Mouse (Mus musculus) cerebellum, postnatal 4 days (tissue): ENCODE results near the gene Prss32.
A peak's percentile ranks its signal among the peaks of the same experiment; 100 is the strongest.
"Not testable (repeated sequence)": the region's sequence is repeated elsewhere in the genome, so short reads cannot be mapped to it uniquely, and the experiment has no call there.

ENCODE experiments used
- DNase-seq, 2 experiments: peaks; one replicate each; pipeline ENCODE4 v3.0.0; 2022; ENCODE audit warnings: low spot score in 2 of 2, mixed read lengths in 1 of 2

Prss32 gene

DNA sequence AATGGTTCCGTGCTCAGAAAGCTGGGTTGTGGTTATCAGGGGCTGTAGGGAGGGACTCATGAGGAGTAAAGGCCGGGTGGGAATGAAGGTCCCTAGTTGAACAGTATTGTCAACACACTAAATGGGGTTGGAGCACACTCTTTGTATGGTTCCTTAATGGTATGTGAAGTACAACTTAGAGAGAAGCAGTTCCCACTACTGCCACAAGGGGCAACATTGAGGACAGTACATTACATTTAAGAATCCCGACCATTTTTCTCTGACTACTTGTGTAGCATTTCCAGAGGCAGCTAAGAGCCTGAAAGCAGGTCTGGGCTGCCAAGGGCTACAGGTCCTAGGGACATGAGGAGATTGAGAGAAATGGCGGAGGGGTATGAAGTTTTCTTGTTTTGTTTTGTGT, 2.5 kb upstream of the Prss32 start:
- peak in 1 of 2 experiments; percentile 67 for DNase-seq

DNA sequence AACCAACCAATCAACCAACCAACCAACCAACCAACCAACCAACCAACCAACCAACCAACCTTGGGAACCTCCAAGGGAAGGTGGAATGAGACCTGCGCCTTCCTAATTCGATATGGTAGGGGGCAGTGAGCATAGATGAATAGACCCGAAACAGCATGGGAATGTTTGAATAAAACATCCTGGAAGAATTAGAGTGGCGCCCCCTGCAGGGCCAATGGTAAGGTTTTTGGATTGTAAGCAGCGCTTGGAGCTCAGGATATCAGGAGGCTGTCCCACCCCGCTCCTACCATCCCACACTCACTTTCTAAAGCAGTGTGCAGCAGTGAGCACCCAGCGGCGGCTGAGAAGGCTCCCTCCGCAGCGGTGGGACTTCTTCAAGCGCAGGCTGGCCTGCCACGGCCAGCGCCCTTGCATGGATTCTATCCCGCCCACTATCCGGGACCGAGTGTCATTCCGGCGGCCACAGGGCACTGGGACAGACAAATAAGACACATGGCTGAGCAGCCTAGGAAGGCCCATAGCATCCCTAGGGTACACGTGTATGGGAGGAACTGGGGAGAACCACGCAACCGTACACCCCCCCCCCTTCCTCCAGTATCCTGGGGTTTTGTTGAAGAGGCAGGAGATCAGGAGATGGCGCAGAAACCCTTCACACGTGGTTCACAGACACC, 379 bp upstream of the Prss32 start:
- no peak for DNase-seq

DNA sequence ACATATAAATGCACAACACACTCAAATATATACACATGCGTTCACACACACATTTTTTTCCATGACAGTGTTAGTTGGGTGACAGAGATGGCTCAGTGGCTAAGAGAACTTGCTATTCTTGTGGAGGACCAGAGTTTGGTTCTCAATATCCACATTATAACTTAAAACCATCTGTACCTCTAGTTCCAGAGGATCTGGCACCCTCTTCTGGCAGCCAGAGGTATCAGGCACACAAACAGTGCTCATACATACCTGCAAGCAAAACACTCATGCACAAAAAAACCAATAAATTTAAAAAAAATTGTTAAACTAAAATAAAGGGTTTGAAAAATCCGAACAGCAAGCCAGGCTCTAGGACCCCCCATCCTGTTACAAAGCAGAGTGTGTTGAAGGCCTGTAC, 6.4 kb downstream of the Prss32 start:
- no peak for DNase-seq

DNA sequence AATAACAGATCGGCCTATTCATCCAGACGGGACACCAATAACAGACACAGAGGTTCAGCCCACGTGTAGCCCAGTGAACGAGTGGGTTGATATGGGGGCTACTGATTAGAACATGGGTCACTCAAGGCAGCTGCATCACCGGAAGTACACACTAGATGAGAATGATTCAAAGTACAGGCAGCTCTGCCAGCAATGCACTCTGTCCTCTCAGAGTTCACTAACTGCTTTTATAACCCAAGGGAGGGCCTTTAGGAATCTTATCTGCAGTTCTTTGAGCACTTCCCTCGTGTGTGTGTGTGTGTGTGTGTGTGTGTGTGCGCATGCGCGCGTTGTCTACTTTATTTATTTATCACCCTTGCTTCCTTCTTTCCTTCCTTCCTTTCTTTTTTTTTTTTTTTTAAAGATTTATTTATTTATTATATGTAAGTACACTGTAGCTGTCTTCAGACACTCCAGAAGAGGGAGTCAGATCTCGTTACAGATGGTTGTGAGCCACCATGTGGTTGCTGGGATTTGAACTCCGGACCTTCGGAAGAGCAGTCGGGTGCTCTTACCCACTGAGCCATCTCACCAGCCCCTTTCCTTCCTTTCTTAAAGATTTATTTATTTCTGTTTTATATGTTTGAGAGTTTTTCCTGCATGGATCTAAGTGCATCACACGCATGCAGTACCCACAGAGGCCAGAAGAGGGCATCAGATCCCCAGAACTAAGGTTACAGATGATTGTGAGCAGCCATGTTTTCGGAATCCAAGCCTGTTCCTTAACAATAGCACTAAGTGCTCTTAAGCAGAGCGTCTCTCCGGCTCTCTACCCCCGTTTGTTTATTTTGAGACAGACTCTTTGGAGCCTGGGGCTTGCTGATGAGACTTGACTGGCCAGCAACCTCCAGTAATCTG, 7.4 kb downstream of the Prss32 start:
- peak; percentile 51 to 84 for DNase-seq

DNA sequence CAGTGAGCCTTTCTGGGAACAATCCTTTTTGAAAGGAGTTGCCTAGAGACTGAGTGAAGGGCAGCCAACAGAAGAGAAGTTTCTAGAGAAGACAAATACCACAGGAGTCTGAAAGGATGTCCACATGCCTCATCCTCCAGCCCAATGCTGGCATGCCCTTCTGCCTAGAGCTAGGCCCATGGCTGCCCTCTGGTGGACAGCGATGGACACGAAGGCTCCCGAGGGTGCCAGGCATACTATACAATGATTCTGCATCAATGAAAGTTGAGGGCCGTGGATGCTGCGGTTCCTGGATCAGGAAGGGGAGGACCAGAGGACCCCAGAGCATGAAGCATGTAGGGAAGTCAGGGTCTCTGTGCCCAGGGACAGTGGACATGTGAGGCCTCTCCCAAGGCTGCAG, 9.6 kb downstream of the Prss32 start:
- peak in 1 of 2 experiments; percentile 63 for DNase-seq

DNA sequence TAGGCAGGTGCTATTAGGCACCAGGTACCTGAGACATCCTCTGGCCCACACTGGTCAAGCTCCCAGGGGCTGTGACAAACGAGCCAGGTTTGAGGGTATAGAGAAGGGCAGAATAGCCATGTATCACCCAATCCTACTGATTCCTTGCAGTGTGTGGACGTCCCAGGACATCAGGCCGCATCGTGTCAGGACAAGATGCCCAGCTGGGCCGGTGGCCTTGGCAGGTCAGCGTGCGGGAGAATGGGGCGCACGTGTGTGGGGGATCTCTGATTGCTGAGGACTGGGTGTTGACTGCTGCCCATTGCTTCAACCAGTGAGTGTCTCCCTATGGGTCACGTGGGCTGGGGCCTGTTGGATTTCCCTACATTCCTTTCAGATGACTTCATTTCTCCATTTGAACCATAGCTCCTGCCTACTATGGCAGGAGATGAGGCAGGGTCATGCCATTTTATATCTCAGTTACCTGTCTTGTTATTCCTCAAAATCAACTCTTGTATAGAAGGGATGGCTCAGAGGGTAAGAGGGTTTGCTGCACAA, 10.6 kb downstream of the Prss32 start:
- no peak for DNase-seq

DNA sequence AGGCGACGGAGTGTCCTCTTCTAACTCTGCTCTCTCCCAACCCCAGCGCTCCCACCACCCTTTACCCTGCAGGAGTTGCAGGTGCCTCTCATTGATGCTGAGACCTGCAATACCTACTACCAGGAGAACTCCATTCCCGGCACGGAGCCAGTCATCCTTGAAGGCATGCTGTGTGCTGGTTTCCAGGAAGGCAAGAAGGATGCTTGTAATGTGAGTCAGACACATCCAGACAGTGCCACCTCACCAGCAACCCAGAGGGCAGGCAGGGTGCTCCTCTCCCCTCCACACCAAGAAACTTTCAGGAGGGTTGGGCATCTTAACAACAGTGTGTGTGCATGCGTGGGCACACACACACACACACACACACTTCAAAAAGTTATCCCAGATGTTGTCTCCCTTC, 13.5 kb downstream of the Prss32 start:
- DNase-seq, result no peak

DNA sequence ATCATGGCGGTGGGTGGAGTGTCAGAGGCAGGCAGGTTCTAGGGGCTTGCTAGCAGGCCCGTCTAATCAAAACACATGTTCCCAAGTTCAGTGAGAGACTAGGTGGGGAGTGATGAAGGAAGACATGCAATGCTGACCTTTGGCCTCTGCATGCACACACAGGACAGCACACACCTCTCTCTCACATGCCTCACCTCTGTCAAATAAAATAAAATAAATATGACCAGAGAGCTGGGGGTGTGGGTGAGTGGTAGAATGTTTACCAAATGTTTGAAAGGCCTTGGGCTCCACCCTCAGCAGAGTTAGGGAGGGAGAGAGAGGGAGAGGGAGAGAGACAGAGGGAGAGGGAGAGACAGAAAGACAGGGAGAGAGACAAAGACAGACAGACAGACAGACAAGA, 14.3 kb downstream of the Prss32 start:
- no peak for DNase-seq

DNA sequence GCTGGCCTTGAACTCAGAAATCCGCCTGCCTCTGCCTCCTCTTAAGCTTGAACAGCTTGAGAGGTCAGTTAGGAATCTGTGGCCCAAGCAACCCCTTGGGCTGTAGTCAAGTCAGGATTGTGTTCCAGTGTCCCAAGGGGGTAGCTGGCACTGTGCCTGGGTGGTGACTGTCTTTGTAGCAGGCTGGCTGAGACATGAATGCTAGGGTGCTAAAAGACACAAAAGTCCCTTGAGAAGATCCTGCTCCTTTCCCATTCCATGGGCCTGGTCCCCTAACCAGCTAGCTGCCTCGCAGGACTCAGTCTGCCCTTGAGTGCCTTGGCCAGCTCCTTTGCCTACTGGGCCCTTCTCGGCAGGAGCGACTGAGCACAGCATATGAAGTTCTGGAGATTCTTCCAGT, 19.3 kb downstream of the Prss32 start:
- no peak for DNase-seq

DNA sequence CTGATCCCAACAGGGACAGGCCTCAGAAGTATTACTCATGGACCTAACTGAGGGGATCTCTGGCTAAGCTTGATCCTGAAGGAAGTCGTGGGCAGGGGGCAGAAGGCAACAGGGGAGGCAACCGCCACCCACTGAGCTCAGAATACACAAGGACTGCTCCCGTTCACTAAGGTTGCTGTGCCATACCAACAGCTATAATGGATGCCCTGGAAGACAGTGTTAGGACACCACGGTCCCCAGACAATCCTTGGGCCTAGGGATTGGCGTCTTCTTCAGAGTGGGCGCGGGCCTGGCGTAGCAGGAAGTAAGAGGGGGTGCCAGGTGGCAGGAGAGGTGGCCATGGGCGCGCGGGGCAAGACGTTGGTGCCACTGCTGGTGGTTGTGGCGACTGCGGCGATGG, 24.1 kb downstream of the Prss32 start, which contains the start of gene Prss21:
TSS of gene Prss21 (plus strand) at position 301 of the 400 bp plus-strand sequence.
- DNase-seq, result no peak

DNA sequence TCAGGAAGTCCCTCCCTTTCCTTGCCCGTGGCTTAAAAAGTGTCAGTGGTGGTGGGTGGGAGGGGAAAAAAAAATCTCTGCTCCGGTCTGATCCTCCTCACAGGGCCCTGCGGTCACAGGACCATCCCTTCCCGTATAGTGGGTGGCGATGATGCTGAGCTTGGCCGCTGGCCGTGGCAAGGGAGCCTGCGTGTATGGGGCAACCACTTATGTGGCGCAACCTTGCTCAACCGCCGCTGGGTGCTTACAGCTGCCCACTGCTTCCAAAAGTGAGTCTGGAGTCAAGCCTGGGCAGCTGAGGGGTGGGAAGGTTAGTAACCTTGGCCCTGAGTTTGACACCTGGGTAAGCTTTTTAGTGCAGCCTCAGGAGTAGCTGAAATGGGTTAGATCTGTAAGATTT, 24.9 kb downstream of the Prss32 start:
- no peak for DNase-seq

DNA sequence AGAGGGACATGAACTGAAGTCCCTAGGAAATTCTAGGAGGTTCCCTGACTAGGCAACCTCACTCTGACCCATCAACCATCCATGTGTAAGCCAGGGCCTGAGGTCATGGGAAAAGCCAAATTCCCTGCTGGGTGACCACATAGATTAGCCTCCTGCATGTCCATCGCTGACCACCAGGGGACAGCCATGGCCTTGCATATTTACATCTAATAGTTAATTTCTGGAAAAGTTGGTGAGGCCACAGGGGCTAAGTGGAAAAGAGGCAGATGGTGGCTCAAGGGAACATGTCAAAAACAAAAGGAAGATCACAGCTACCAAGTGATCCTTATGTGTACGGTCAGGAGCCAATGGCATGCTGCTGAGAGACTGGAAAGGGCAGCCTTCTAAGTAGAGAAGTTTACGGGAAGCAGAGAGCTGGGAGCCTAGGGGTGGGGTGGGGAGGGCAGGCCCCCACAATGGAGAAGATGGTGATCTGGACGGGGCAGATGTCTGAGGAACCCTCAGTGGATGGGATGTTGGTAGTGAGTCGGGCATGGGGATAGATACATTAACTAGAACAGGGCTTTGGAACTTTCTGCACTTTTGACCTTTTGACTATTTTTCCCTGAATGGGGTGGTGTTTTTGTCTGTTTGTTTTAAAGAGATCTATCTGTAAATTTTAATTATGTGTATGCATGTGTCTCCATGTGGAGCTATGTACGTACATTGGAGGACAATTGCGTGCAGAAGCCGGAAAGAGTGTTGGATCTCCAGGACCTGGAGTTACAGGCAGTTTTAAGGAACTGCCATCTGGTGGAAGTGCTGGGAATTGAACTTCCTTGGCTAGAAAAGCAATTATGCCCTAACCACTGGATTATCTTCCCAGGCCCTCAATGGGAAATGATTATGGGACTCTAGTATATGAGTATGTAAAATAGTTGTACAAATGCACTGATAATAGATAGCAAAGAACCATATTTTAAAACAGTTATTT, 30.5 kb downstream of the Prss32 start:
- peak in 1 of 2 experiments; percentile 58 for DNase-seq

DNA sequence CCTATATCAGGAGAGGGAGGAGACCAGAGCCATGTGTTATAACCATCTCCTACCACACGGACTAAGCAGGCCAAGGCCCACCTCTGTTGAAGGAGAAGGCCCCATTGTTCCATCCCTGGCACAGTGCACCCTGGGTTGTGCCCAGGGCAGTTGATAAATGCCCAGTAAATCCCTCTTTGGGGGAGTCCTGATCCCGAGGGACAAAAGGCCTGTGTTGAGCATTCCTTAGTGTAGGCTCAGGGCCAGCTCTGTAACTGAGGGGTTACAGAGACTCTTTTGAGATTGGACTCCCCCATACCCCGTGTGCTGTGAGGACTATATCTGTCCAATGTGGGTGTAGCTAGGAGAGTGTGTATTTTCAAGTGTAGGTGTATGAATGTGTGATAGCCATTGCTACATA, 33.1 kb downstream of the Prss32 start:
- DNase-seq, result peak in 1 of 2 experiments; percentile 18

DNA sequence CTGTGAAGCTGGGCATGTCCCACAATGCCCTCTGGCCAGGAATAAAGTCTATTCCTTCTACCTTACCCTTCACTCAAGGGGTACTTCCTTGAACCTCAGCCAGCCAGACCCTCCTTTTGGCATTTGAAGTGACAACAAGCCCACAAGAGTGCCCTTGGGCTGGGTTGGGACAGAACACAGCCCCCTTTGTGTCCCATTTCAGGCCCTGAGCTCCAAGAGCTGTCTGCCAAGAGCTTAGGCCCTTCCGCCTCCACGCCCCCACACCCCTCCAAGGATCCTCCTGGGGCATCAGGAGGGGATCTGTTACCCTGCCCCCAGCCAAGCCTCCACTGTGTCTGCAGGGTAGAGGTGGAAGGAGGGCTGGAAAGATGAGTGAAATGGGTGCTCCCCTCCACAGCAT, 33.5 kb downstream of the Prss32 start:
- no peak for DNase-seq

DNA sequence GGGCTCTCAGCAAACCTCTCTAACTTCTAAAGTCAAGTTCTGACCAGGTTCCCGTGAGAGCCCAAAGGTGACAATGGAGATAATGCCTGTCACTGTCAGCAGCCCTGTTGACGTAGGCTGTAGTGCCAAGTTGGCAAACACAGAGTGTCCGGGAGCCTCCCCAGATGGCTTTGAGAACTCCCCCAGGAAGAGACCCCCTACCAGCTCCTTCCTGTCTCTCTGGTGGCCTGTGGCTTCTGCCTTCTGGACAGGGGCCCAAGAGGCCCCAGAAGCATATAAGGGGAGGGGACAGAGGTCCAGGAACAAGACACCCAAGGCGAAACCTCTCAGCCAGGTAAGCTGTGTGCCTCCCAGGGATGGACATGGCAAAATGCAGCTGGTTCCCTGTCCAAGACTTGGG, 36.9 kb downstream of the Prss32 start, which contains the start of the genes Dcpp1 and Dcpp2:
TSS of gene Dcpp1 (plus strand) at position 301 of the 400 bp plus-strand sequence.
TSS of gene Dcpp2 (plus strand) at position 305 of the 400 bp plus-strand sequence.
- not testable (repeated sequence) for DNase-seq
